Mouse (Mus musculus): ENCODE measurements around the gene Kcnab3. TPM values are rescaled to one million over a fixed set of nuclear protein-coding genes. Genes with fewer than 3 reads are reported as not detected.
"Not testable (repeated sequence)": the region's sequence is repeated elsewhere in the genome, so short reads cannot be mapped to it uniquely, and the experiment has no call there.

Kcnab3 gene
- 0.75 and 1.1 TPM in 2 replicates for polyA plus RNA-seq (2016; fragmentation: Nextera tagmentation; extraction: Ambion mirVana)

DNA sequence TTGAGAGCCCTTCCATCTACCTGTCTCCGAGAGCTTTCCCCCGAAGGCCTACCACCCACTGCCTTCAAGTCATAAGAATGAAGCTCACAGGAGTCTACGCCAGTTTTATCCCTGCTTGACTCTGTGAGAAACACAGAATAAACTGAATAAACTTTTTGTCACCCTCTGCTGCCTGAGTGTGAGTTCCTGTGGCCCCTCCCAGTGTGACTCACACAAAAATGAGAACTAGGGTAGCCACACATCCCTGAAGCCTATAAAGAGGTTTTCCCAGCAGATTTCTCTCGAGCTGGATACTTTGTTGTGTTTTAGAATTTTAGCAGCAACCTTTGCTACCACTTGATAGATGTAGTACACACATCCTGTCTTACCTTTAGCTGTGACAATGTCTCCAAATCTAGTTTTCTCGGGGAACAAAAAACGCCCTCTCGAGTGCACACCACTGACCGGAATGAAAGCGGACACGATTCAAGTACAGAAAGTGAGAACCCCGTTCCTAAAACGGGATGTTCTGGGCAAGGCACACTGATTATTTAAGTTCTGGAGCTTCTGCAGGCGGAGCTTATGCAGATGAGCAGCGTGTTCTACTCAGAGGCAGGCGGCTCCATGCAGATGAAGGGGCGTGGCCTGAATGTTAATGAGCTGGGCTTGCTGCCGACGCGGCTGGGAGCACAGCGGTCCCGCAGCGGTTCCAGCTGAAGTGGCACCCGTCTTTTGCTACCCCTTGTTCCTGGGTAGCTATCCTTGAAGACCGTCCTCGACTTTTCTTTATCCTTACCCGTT, at the start of gene Kcnab3:
Kcnab3 (plus strand) TSS at position 631 of the 780 bp plus-strand sequence.
- peaks cover 3% of the 10 kb centered on the region for H3K36me3 ChIP-seq (replicated peaks)
- peaks cover 51% of the 10 kb centered on the region for H3K27me3 ChIP-seq (replicated peaks; ENCODE audit: low read depth, poor library complexity, severe bottlenecking)
- WGBS, result 11% methylated on average over 26 of the region's 26 CpGs
- peak within 1 kb of the TSS; percentile 78 for H3K4me3 ChIP-seq
- H3K9me3 ChIP-seq, result no peaks in the 10 kb centered on the region
- peak within 1 kb of the TSS; percentile 66 for H3K27ac ChIP-seq (replicated peaks)
- DNase-seq (ENCODE audit: low spot score), result peak; percentile 85
- H3K4me1 ChIP-seq, result peaks cover 52% of the 10 kb centered on the region

DNA sequence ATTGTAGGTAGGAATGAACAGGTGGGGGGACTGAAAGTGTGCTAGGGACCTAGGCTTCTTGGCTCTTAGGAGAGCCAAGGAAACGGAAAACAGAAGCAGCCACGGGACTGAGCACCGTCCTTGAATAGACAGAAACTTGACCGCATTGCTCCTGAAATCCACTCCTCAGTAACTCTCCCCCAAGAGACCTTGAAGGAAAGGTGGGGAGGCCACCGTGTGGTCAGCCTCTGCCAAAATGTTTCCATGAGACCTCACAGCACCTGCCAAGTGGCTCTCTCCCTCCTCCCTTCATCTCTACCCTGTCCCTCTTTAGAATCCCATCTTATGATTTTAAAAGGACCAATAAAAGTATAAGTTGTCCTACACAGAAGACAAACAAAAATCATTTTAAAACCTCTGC, 48.8 kb upstream of the Kcnab3 start:
- DNase-seq (ENCODE audit: low spot score), result no peak
- Histone ChIP-seq H3K4me3 (no peak overlapping the region), H3K27ac (replicated peaks) (no peak overlapping the region), H3K36me3 (replicated peaks) (no peaks in the 10 kb centered on the region), H3K9me3 (no peaks in the 10 kb centered on the region), H3K27me3 (replicated peaks; ENCODE audit: low read depth, poor library complexity, severe bottlenecking) (no peaks in the 10 kb centered on the region), H3K4me1 (no peaks in the 10 kb centered on the region)
- 73% methylated on average over 5 of the region's 5 CpGs for WGBS

DNA sequence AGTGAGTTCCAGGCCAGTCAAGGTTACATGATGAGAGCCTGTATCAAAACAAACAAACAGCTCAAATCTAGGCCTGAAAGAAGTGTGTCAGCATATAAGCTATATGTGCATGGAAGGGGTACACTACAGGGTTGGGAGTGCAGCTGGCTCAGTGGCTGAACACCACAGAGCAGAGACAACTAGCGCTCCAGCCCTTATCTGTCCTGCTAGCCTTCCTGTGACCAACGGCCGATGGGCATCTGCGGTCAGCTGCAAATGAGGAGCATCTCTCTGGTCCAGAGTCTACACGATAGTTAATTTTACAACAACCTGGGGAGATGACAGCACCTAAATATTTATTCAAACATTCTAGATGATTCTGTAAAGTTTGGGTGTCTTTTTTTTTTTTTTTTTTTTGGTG, 34.9 kb upstream of the Kcnab3 start:
- DNase-seq (ENCODE audit: low spot score), result no peak
- no peaks in the 10 kb centered on the region for H3K36me3 ChIP-seq (replicated peaks)
- no peaks in the 10 kb centered on the region for H3K9me3 ChIP-seq
- no peak overlapping the region for H3K27ac ChIP-seq (replicated peaks)
- H3K4me3 ChIP-seq, result no peak overlapping the region
- 93% methylated on average over 5 of the region's 5 CpGs for WGBS
- no peaks in the 10 kb centered on the region for H3K4me1 ChIP-seq
- no peaks in the 10 kb centered on the region for H3K27me3 ChIP-seq (replicated peaks; ENCODE audit: low read depth, poor library complexity, severe bottlenecking)

GRCm38 (mm10) chr11:69295286-69295685, 30.8 kb upstream of the Kcnab3 start:
- no peaks in the 10 kb centered on the region for H3K9me3 ChIP-seq
- no peaks in the 10 kb centered on the region for H3K27me3 ChIP-seq (replicated peaks; ENCODE audit: low read depth, poor library complexity, severe bottlenecking)
- H3K4me3 ChIP-seq, result no peak overlapping the region
- peaks cover 33% of the 10 kb centered on the region for H3K36me3 ChIP-seq (replicated peaks)
- WGBS, result 90% methylated on average over 3 of the region's 3 CpGs
- H3K27ac ChIP-seq (replicated peaks), result no peak overlapping the region
- no peaks in the 10 kb centered on the region for H3K4me1 ChIP-seq
- DNase-seq (ENCODE audit: low spot score), result no peak

GRCm38 (mm10) chr11:69297799-69298198, 28.3 kb upstream of the Kcnab3 start:
- no peaks in the 10 kb centered on the region for H3K27me3 ChIP-seq (replicated peaks; ENCODE audit: low read depth, poor library complexity, severe bottlenecking)
- H3K4me1 ChIP-seq, result no peaks in the 10 kb centered on the region
- H3K36me3 ChIP-seq (replicated peaks), result peaks cover 58% of the 10 kb centered on the region
- WGBS, result 92% methylated on average over 2 of the region's 2 CpGs
- H3K9me3 ChIP-seq, result no peaks in the 10 kb centered on the region
- no peak overlapping the region for H3K4me3 ChIP-seq
- no peak for DNase-seq (ENCODE audit: low spot score)
- no peak overlapping the region for H3K27ac ChIP-seq (replicated peaks)

- DNase-seq (ENCODE audit: low spot score), result no peak
- Histone ChIP-seq H3K36me3 (replicated peaks) (peaks cover 62% of the 10 kb centered on the region), H3K4me3 (no peak overlapping the region), H3K27ac (replicated peaks) (no peak overlapping the region), H3K9me3 (no peaks in the 10 kb centered on the region), H3K4me1 (no peaks in the 10 kb centered on the region), H3K27me3 (replicated peaks; ENCODE audit: low read depth, poor library complexity, severe bottlenecking) (no peaks in the 10 kb centered on the region)
- 70% methylated on average over 7 of the region's 7 CpGs for WGBS
These were observed 27.8 kb upstream of the Kcnab3 start for GRCm38 (mm10) chr11:69298231-69298630.

DNA sequence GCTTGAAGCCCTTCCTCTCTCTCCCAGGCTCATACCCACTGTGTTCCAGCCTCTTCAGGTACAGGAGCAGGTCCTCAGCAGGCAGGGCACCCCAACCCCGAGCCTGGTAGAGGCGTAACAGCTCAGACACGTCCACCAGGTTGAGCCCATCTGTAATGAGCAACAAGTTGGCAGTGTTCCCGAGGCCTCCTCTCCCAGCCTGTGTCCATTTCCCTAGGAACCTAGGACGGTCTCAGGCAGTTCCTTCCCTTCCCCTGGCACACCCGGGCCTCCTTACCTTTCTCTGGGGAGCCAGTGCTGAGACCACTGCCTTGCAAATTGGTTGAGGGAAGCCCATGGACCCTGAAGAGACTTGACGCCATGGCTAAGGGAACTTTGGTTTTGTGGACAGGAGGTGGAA, 23.2 kb upstream of the Kcnab3 start:
- DNase-seq (ENCODE audit: low spot score), result no peak
- WGBS, result 91% methylated on average over 7 of the region's 7 CpGs
- no peaks in the 10 kb centered on the region for H3K4me1 ChIP-seq
- peaks cover 97% of the 10 kb centered on the region for H3K36me3 ChIP-seq (replicated peaks)
- no peak overlapping the region for H3K27ac ChIP-seq (replicated peaks)
- no peak overlapping the region for H3K4me3 ChIP-seq
- no peaks in the 10 kb centered on the region for H3K9me3 ChIP-seq
- H3K27me3 ChIP-seq (replicated peaks; ENCODE audit: low read depth, poor library complexity, severe bottlenecking), result no peaks in the 10 kb centered on the region

DNA sequence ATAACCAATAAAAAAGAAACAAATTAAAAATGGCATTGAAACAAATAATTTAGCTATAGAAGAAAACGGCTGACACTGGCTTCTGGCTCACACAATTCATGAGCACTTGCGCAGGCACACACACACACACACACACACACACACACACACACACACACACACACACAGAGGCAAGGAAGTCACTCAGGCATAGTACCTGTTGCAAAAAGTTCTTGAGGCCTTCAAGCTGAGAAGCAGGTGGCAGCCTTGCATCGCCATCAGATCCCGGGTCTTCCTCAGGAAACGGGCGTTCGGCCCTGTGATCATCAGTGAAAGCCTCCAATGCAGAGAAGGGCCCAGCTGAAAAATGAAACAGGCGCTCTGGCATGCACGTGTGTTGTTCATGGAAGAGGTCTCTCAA, 20.8 kb upstream of the Kcnab3 start:
- WGBS, result 94% methylated on average over 9 of the region's 9 CpGs
- Histone ChIP-seq H3K36me3 (replicated peaks) (peaks cover 99% of the 10 kb centered on the region), H3K4me1 (no peaks in the 10 kb centered on the region), H3K27me3 (replicated peaks; ENCODE audit: low read depth, poor library complexity, severe bottlenecking) (no peaks in the 10 kb centered on the region), H3K4me3 (no peak overlapping the region), H3K9me3 (no peaks in the 10 kb centered on the region), H3K27ac (replicated peaks) (no peak overlapping the region)
- DNase-seq (ENCODE audit: low spot score), result no peak

DNA sequence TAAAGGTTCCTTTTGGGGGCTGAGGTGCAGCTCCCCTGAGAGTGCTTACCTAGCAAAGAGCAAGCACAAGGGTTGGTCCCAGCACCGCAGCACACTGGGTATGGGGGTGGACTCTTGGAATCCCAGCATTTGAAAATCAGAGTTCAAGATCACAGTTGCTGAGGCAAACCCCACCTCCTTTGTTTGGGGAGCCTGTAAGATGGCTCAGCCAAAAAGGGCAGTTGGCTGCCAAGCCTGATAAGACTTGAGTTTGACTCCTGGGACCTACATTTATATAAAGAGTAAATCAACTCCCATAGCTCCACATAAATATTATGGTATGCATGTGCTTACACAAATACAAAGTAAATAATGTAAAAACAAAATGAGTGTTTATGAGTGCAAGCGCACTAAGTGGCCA, 20.0 kb upstream of the Kcnab3 start:
- H3K36me3 ChIP-seq (replicated peaks), result peaks cover 99% of the 10 kb centered on the region
- H3K27me3 ChIP-seq (replicated peaks; ENCODE audit: low read depth, poor library complexity, severe bottlenecking), result no peaks in the 10 kb centered on the region
- 93% methylated on average over 2 of the region's 2 CpGs for WGBS
- no peak overlapping the region for H3K27ac ChIP-seq (replicated peaks)
- H3K9me3 ChIP-seq, result no peaks in the 10 kb centered on the region
- no peak for DNase-seq (ENCODE audit: low spot score)
- H3K4me1 ChIP-seq, result no peaks in the 10 kb centered on the region
- H3K4me3 ChIP-seq, result no peak overlapping the region

DNA sequence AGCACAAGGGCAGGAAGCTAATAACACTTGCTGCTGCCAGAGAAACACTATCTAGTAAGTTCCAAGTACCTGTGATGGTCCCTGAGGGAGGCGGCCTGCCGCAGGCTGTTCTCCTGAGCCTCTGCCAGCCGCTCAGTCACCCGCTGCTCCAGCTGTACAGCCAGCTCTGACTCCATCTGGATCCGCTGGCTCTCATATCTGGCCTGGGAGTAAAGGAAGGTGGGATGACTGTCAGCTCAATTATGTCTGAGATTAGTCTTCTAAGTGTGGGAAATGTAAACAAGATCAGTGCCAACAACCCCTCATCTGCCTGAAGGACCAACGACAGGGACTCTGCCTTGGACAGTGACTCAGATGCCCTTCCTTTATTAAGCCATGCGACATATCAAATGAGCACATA, 14.8 kb upstream of the Kcnab3 start:
- Histone ChIP-seq H3K36me3 (replicated peaks) (peaks cover 100% of the 10 kb centered on the region), H3K4me3 (no peak overlapping the region), H3K27ac (replicated peaks) (no peak overlapping the region), H3K27me3 (replicated peaks; ENCODE audit: low read depth, poor library complexity, severe bottlenecking) (no peaks in the 10 kb centered on the region), H3K4me1 (no peaks in the 10 kb centered on the region), H3K9me3 (no peaks in the 10 kb centered on the region)
- DNase-seq (ENCODE audit: low spot score), result no peak
- 83% methylated on average over 7 of the region's 7 CpGs for WGBS

GRCm38 (mm10) chr11:69316361-69316760, 9.7 kb upstream of the Kcnab3 start:
- no peak overlapping the region for H3K27ac ChIP-seq (replicated peaks)
- peaks cover 96% of the 10 kb centered on the region for H3K36me3 ChIP-seq (replicated peaks)
- no peak overlapping the region for H3K4me3 ChIP-seq
- H3K9me3 ChIP-seq, result no peaks in the 10 kb centered on the region
- H3K4me1 ChIP-seq, result no peaks in the 10 kb centered on the region
- no peaks in the 10 kb centered on the region for H3K27me3 ChIP-seq (replicated peaks; ENCODE audit: low read depth, poor library complexity, severe bottlenecking)
- no peak for DNase-seq (ENCODE audit: low spot score)
- 99% methylated on average over 6 of the region's 6 CpGs for WGBS

GRCm38 (mm10) chr11:69318000-69318399, 8.1 kb upstream of the Kcnab3 start:
- DNase-seq (ENCODE audit: low spot score); H3K9me3 ChIP-seq; H3K27me3 ChIP-seq (replicated peaks; ENCODE audit: low read depth, poor library complexity, severe bottlenecking); H3K27ac ChIP-seq (replicated peaks); H3K4me3 ChIP-seq: not testable (repeated sequence)
- 87% methylated on average over 3 of the region's 3 CpGs for WGBS
- Histone ChIP-seq H3K36me3 (replicated peaks) (peaks cover 80% of the 10 kb centered on the region), H3K4me1 (peaks cover 15% of the 10 kb centered on the region)

DNA sequence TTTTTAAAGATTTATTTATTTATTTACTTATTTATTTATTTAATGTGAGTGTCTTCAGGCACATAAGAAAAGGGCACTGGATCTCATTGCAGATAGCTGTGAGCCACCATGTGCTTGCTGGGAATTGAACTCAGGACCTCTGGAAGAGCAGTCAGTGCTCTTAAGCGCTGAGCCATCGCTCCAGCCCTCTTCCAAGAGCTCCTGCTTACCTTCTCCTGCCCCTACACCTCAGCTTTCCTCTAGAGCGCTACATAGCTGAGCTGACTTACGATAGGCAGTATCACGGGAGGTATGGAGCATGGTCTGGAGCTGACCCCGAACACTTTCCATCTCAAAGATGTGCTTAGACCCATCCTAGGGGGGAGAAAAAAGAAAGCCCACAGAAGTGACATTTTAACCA, 4.5 kb upstream of the Kcnab3 start:
- no peak overlapping the region for H3K4me3 ChIP-seq
- 92% methylated on average over 6 of the region's 6 CpGs for WGBS
- H3K36me3 ChIP-seq (replicated peaks), result peaks cover 45% of the 10 kb centered on the region
- H3K27me3 ChIP-seq (replicated peaks; ENCODE audit: low read depth, poor library complexity, severe bottlenecking), result peaks cover 9% of the 10 kb centered on the region
- H3K4me1 ChIP-seq, result peaks cover 42% of the 10 kb centered on the region
- no peaks in the 10 kb centered on the region for H3K9me3 ChIP-seq
- DNase-seq (ENCODE audit: low spot score), result no peak
- H3K27ac ChIP-seq (replicated peaks), result no peak overlapping the region

All from embryonic facial prominence, embryonic 10.5 days (tissue).